Mouse (Mus musculus) embryonic facial prominence, embryonic 12.5 days (tissue): Measurements from ENCODE around the gene Rfesd. TPM values are rescaled to one million over a fixed set of nuclear protein-coding genes. Genes with fewer than 3 reads are reported as not detected.

Experiments used
- ATAC-seq: fragments of 200-750 bp; cut with Nextera tagmentation; 2 replicates; pipeline ENCODE4 v1.8.0; 2017; ENCODE audit not compliant: insufficient number of reproducible peaks, insufficient read depth, low FRiP score, low TSS enrichment
- H3K27ac ChIP-seq: fragments of 300-500 bp; sonication (generic); 2 replicates; pipeline ENCODE4 v1.5.1; 2016; ENCODE audit warnings: mild to moderate bottlenecking
- H3K27me3 ChIP-seq: fragments of 300-500 bp; sonication (generic); 2 replicates; pipeline ENCODE4 v1.6.1; 2016; ENCODE audit warnings: mild to moderate bottlenecking, moderate library complexity
- H3K36me3 ChIP-seq: fragments of 300-500 bp; sonication (generic); 2 replicates; pipeline ENCODE4 v1.6.1; 2016; ENCODE audit warnings: mild to moderate bottlenecking
- H3K4me1 ChIP-seq: fragments of 300-500 bp; sonication (generic); 2 replicates; pipeline ENCODE4 v1.6.1; 2016
- H3K4me2 ChIP-seq: fragments of 300-500 bp; sonication (generic); replicated peaks from 2 replicates; pipeline ENCODE4 v1.6.1; 2016; ENCODE audit warnings: mild to moderate bottlenecking, moderate library complexity
- H3K4me3 ChIP-seq: fragments of 300-500 bp; sonication (generic); 2 replicates; pipeline ENCODE4 v1.5.1; 2016; ENCODE audit warnings: mild to moderate bottlenecking
- H3K9ac ChIP-seq: fragments of 300-500 bp; sonication (generic); 2 replicates; pipeline ENCODE4 v1.6.1; 2016; ENCODE audit warnings: mild to moderate bottlenecking, moderate library complexity
- H3K9me3 ChIP-seq: fragments of 300-500 bp; sonication (generic); 2 replicates; pipeline ENCODE4 v1.6.1; 2016; ENCODE audit warnings: mild to moderate bottlenecking, moderate library complexity
- WGBS: fragments of 180-500 bp; shearing (Covaris S2); methylation state at CpG from one replicate; pipeline ENCODE4 v1.1.7; 2016; 5-methylcytosine and 5-hydroxymethylcytosine counted together
- polyA plus RNA-seq: library from polyadenylated mRNA; unstranded; fragments of >200 nt; fragmentation: Nextera tagmentation; extraction: Ambion mirVana; gene quantifications from 2 replicates; pipeline ENCODE4 v1.2.1, GENCODE M21; 2016

Rfesd gene
- 20.5 and 21.3 TPM in 2 replicates for polyA plus RNA-seq

DNA sequence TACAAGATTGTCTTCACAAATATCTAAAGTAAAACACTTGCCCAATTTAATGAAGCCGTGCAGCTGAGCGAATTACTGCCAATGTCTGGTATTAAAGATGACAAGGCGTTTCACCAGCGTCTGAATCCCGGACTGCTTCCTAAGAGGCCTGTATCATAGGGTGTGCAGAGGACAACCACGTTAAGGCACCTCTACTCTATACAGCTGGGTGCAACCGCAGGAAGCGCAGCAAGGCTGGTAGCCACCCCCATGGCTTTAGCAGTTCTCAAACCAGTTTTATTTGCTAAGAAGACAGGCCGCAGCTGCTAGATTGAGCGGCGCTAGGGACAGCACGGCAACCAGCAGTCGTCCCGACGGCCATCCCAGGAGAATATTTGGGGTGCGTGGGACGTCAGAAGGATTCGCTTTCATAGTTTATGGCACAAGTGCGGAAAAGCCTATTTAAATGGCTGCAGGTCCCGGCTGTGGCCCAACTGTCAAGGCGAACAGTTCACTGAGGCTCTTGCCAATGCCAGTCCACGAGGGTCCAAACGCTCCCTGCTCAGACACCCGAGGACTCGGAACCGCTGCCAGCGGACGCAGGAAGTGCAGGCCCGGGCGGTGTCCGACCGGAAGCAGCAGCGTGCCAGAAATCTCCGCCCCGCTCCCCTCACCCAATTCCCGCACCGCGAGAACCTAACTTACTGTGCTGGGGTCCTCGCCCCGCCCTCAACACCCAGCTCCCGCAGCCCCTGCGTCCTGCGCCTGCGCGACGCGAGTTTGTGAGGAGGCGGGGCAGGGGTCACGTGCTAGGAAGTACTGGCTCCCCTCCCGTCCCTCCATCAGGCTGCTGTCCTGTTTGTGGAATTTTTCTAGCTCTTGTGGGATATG, at the start of gene Rfesd:
Gene Rfesd (minus strand): TSS at position 746 of the 870 bp plus-strand sequence.
- Histone ChIP-seq H3K36me3 (no peaks in the 10 kb centered on the region), H3K9me3 (no peaks in the 10 kb centered on the region), H3K4me3 (peak within 1 kb of the TSS; percentile 70), H3K9ac (peak within 1 kb of the TSS; percentile 75), H3K27me3 (no peaks in the 10 kb centered on the region), H3K27ac (peak within 1 kb of the TSS; percentile 86), H3K4me1 (peaks cover 7% of the 10 kb centered on the region; the same call in 1 of the 2 replicates), H3K4me2 (peak within 1 kb of the TSS; percentile 58)
- under 1% methylated on average over 50 of the region's 50 CpGs for WGBS
- ATAC-seq = peak; percentile 100

DNA sequence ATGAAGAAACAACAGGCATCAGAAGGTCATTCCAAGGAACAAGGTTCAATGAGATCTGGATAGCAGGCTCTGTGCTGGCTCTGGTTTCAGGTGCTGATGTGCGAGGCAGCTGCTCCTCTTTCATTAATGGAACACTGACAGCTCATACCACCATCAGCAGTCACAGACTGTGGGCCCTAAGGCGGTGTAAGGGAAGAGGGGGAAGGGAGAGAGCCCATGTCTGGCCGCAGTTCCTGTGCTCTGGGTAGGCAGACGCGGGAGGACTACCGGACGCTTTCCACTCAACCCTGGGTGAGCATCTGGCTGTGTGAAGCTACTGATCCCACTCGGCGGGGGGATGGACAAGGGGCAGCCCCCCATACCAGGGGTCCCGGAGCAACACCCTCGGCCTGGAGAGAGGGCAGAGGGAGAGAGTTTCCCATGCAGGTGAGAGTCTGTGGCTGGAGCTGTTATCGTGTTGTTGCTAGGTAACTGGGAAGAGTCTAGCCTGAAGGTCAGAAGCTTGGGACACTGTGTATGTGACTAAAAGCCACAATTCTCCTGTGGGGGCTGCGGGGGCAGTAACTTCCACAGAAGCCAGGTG, 45.9 kb upstream of the Rfesd start:
- peaks cover 4% of the 10 kb centered on the region for H3K36me3 ChIP-seq
- no peaks in the 10 kb centered on the region for H3K9me3 ChIP-seq
- peaks cover 6% of the 10 kb centered on the region; the same call in 1 of the 2 replicates for H3K4me1 ChIP-seq
- ATAC-seq = peak; percentile 60; the same call in 1 of the 2 replicates
- H3K4me2 ChIP-seq = no peak overlapping the region
- WGBS = 72% methylated on average over 13 of the region's 13 CpGs
- no peak overlapping the region for H3K4me3 ChIP-seq
- H3K27ac ChIP-seq = no peak overlapping the region
- no peak overlapping the region for H3K9ac ChIP-seq
- H3K27me3 ChIP-seq = no peaks in the 10 kb centered on the region

DNA sequence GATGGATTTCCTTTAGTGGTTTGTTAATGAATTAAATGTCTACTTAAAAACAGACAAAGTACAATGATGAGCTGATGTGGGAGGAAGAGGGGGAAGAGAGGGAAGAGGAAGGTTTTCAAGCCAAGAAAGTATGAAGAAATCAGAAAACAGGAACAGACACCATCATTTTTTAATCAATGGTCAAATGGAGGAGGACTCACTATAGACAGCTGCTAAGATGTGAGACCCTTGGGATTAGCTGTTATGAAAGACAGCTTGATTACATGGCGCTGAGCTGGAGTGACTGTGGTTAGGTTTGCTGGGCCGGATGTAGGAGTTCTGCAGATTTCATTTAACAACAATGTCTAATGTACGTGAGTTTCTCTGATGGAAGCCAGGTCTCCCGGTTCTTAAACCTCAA, 45.0 kb upstream of the Rfesd start:
- Histone ChIP-seq H3K4me1 (peaks cover 6% of the 10 kb centered on the region; the same call in 1 of the 2 replicates), H3K27me3 (no peaks in the 10 kb centered on the region), H3K36me3 (peaks cover 4% of the 10 kb centered on the region), H3K27ac (no peak overlapping the region), H3K4me2 (no peak overlapping the region), H3K9ac (no peak overlapping the region), H3K4me3 (no peak overlapping the region), H3K9me3 (no peaks in the 10 kb centered on the region)
- no peak for ATAC-seq
- WGBS = 81% methylated on average over 4 of the region's 4 CpGs

DNA sequence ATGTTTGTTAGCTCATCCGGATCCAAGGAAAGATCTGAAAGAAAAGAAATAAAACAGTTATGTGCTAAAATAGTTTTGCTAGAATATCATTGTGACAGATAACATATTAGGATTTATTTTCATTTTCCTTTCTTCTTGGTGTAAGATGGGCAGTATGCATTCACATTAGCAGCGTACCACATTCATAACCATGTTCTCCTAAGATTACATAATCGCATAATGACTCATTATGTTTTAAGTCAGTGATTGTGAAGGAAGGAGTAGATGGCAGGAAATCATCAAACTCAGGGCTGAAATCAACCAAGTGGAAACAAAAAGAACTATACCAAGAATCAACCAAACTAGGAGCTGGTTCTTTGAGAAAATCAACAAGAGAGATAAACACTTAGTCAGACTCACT, 44.0 kb upstream of the Rfesd start:
- ATAC-seq = no peak
- H3K4me3 ChIP-seq = no peak overlapping the region
- H3K9me3 ChIP-seq = no peaks in the 10 kb centered on the region
- H3K27ac ChIP-seq = no peak overlapping the region
- peaks cover 6% of the 10 kb centered on the region; the same call in 1 of the 2 replicates for H3K4me1 ChIP-seq
- no peak overlapping the region for H3K4me2 ChIP-seq
- H3K36me3 ChIP-seq = peaks cover 4% of the 10 kb centered on the region
- WGBS = 84% methylated on average over 3 of the region's 3 CpGs
- H3K9ac ChIP-seq = no peak overlapping the region
- H3K27me3 ChIP-seq = peaks cover 8% of the 10 kb centered on the region

DNA sequence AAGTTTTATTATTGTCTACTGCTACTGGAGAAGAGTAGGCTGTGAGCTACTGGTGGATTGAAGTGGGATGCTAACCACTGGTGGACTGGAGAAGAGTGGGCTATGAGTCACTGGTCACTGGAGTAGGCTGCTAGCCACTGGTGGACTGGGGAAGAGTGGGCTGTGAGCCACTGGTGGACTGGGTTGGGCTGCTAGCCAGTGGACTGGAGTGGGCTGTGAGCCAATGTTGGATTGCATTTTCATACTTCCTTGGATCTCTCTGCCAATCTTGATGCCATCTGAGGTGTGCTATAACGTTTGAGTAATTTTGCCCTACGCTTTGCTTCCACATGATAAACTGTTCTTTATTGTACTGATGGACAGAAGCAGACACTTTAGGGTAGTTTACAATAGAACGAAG, 43.6 kb upstream of the Rfesd start:
- H3K4me1 ChIP-seq = peaks cover 6% of the 10 kb centered on the region; the same call in 1 of the 2 replicates
- H3K27ac ChIP-seq = no peak overlapping the region
- H3K4me2 ChIP-seq = no peak overlapping the region
- H3K4me3 ChIP-seq = no peak overlapping the region
- 90% methylated on average over 3 of the region's 3 CpGs for WGBS
- ATAC-seq = no peak
- H3K27me3 ChIP-seq = peaks cover 12% of the 10 kb centered on the region
- no peaks in the 10 kb centered on the region for H3K9me3 ChIP-seq
- H3K9ac ChIP-seq = no peak overlapping the region
- peaks cover 4% of the 10 kb centered on the region for H3K36me3 ChIP-seq

DNA sequence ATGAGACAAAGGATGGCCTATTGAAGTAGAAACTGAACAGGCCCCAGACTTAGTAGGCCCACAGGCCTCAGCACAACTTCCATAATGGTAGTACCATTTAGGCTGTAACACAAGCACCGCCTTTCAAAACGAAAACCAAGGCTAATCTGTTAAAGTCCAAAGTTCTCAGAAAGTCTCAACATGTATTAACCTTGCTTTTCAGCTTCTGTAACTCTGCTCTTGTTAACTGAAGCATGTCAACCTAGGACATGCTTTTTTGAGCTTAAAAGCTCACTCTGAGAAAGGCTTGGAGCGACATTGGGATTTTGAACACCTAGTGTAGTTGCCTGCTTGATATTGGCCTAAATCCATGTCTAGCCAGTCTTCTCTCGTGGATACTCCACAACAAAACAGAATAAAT, 41.1 kb upstream of the Rfesd start:
- Histone ChIP-seq H3K36me3 (peaks cover 4% of the 10 kb centered on the region; the same call in 1 of the 2 replicates), H3K9me3 (no peaks in the 10 kb centered on the region), H3K4me1 (peaks cover 21% of the 10 kb centered on the region; the same call in 1 of the 2 replicates), H3K27me3 (peaks cover 35% of the 10 kb centered on the region), H3K4me2 (no peak overlapping the region), H3K4me3 (no peak overlapping the region), H3K27ac (no peak overlapping the region), H3K9ac (no peak overlapping the region)
- WGBS = 83% methylated on average over 4 of the region's 4 CpGs
- ATAC-seq = no peak

DNA sequence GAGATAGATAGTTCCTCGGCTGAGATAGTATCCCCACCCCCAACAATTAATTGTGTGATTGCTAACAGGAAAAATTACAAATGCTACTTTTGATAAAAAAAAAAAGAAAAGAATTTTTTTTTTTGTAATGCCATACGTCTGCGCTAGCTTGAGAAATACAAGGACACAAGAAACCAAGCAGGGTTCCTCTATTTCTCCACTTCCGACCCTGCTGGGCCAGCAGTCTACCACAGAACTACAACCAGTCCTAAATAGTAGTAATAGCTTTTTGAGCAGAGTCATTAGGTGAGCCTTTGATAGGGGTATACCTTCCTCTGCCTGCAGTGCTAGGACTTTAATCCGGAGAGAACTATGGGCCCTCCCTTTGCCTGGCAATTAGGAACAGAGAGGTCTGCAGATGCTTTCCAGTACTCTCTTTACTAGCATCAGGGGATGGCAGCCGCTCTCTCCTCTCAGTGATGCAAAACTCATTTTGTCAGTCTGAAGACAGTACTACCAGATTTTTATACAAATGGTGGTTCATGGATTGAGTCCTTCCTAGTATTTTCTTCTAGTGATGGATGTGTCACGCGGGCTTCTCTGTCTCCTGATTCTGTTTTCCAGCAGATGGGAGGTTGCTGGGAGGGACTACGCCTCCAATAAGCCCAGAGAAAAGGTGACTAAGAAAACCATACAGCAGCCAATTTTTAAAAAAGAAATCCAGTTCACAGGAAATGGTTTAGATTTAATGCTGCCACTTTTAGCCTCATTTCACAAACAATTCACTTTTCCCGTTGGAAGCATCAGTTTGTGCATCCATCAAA, 38.9 kb upstream of the Rfesd start:
- 67% methylated on average over 10 of the region's 10 CpGs for WGBS
- ATAC-seq = no peak
- peaks cover 4% of the 10 kb centered on the region; the same call in 1 of the 2 replicates for H3K36me3 ChIP-seq
- H3K9ac ChIP-seq = no peak overlapping the region
- H3K27me3 ChIP-seq = peaks cover 49% of the 10 kb centered on the region
- no peaks in the 10 kb centered on the region for H3K9me3 ChIP-seq
- H3K4me1 ChIP-seq = peaks cover 16% of the 10 kb centered on the region; the same call in 1 of the 2 replicates
- H3K4me3 ChIP-seq = no peak overlapping the region
- H3K4me2 ChIP-seq = no peak overlapping the region
- no peak overlapping the region for H3K27ac ChIP-seq

DNA sequence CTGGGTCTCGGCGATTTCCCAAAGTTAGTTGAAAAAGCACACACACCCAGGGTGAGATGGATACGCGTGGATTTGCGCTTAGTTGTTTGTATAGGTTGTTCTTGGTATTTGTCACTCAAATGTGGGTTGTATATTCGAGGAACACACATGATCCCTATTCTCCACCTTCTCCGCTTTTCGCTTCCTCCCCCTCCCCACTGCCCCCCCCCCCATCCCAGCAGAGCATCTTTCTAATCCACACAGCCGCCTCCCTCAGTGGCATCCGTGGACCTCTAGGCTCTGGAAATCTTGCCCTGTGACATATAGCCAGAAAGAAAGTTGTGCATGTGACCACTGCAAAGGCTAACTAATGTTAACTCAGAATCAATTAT, 38.4 kb upstream of the Rfesd start, which contains the start of gene Gpr150:
Gene Gpr150 (minus strand): TSS at position 101 of the 371 bp plus-strand sequence.
- Histone ChIP-seq H3K9me3 (no peaks in the 10 kb centered on the region), H3K4me2 (peak within 1 kb of the TSS; percentile 98), H3K27ac (no peak within 1 kb of the TSS), H3K9ac (peak within 1 kb of the TSS; percentile 34), H3K4me1 (peaks cover 16% of the 10 kb centered on the region; the same call in 1 of the 2 replicates), H3K36me3 (no peaks in the 10 kb centered on the region), H3K4me3 (peak within 1 kb of the TSS; percentile 50), H3K27me3 (peaks cover 49% of the 10 kb centered on the region)
- no peak for ATAC-seq
- 10% methylated on average over 10 of the region's 10 CpGs for WGBS

DNA sequence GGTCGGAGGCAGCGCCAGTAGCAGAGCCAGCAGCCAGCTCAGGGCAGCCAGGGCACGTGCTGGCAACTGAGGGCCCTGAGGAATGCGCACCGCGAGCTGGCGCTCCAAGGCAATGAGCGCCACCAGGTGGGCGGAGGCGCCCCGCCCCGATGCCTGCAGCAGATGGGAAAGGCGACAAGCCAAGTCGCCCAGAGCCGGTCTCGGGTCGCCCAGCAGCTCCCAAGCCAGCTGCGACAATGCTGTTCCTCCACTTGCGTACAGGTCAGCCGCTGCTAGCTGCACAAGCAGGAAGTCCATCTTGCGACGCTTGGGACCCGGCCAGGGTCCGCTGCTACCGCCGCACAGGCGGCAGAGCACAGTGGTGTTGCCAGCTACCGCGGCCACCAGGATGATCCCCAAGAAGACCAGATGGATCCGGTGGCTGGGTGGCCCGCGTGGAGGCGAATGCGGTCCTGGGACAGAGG, 37.8 kb upstream of the Rfesd start:
- Histone ChIP-seq H3K9ac (peak overlapping the region; percentile 34), H3K4me2 (peak overlapping the region; percentile 98), H3K4me3 (peak overlapping the region; percentile 50), H3K9me3 (no peaks in the 10 kb centered on the region), H3K27ac (no peak overlapping the region), H3K36me3 (no peaks in the 10 kb centered on the region), H3K4me1 (peaks cover 16% of the 10 kb centered on the region; the same call in 1 of the 2 replicates), H3K27me3 (peaks cover 49% of the 10 kb centered on the region)
- WGBS = 1% methylated on average over 34 of the region's 34 CpGs
- ATAC-seq = peak; percentile 77

DNA sequence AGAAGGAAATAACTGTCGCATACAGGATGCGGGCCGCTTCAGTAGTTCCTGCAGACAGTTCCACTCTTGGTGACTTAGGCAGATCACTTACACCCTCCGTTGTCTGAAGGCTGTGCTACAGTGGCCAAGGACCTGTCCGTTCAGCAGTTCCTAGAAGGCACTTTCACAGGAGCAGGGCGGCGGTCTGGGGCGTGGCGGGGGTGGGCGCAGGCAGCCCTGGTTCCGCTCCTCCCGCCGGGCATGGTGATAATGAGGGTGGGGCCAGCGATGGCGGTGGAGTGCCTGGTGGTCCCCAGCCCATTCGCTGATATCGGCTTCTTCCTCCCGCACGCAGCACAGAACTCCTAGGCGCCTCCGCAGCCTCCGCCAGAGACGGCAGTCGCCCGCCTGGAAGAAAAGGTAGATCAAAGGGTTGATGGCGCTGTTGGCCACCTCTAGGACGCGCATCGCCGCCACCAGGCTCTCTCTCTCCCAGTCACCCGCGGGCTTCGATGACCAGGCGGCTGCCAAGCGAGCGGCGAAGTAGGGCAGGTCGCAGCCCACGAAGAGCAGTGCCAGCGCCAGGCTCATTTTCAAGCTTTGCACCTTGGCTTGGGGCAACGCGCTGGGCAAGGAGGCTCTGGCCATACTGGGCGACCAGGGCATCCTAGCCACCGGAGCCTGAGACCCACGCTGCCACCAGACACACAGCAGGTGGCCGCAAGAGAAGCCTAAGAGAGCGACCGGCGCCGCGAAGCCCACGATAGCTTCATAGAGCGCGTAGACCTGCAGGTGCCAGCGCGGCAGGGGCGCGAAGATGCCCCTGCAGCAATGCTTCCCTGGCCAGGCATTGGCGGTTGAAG, 37.1 kb upstream of the Rfesd start:
- peak; percentile 65 for ATAC-seq
- H3K4me2 ChIP-seq = peak overlapping the region; percentile 98
- H3K27ac ChIP-seq = no peak overlapping the region
- no peaks in the 10 kb centered on the region for H3K36me3 ChIP-seq
- under 1% methylated on average over 59 of the region's 59 CpGs for WGBS
- peaks cover 49% of the 10 kb centered on the region for H3K27me3 ChIP-seq
- H3K4me1 ChIP-seq = peaks cover 16% of the 10 kb centered on the region; the same call in 1 of the 2 replicates
- H3K4me3 ChIP-seq = peak overlapping the region; percentile 50
- no peaks in the 10 kb centered on the region for H3K9me3 ChIP-seq
- H3K9ac ChIP-seq = peak overlapping the region; percentile 34; the same call in 1 of the 2 replicates
